Mouse (Mus musculus) urinary bladder, adult 2 months (tissue): Measurements from ENCODE around the gene Dhx32. TPM values are rescaled to one million over a fixed set of nuclear protein-coding genes. Genes with fewer than 3 reads are reported as not detected.

Experiments used
- DNase-seq: peaks from one replicate; pipeline ENCODE4 v3.0.0; 2022; ENCODE audit warnings: low spot score
- polyA plus RNA-seq: library from polyadenylated mRNA; depleted of rRNA; stranded (reverse); fragments of >200 nt; gene quantifications from 2 replicates; pipeline ENCODE4 v1.2.3, GENCODE M21; 2012; rRNA removed

The Dhx32 gene
- polyA plus RNA-seq = 35.3 and 37.3 TPM in 2 replicates

DNA sequence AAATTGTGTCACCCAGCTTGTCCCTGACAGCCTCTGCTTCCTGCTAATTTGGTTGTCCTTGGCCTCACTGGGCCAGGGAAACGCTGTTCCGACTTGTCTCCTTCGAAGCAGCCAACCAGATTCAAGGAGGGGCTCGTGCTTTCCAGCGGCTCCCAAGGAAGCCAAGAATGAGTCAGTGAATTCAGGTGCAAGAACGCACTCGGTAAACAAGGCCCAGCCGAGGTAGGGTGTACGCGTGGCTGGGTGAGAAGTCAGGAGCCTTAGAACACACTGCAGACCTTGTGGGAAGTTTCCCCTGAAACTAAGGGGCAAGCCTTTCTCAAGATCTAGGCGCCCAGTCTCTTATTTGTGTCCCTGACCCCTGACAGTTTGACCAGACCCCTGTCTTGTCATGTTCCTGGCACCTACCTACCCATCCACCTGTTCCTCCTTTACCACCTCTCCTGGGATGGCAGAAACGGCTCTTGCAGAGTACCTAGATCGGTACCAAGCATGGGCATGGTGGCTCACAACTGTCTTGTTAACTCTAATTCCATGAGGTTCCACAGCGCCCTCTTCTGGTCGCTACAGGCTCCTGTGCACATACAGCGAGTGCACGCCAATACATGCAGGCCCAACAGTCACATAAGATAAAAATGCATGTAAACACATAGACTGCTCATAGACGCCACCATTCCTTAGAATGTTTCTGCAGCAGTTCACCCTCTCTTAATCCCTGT lies at the start of gene Dhx32:
Gene Dhx32, minus strand, starts transcription at position 10 of the 719 bp plus-strand sequence.
- DNase-seq = peak; percentile 47

DNA sequence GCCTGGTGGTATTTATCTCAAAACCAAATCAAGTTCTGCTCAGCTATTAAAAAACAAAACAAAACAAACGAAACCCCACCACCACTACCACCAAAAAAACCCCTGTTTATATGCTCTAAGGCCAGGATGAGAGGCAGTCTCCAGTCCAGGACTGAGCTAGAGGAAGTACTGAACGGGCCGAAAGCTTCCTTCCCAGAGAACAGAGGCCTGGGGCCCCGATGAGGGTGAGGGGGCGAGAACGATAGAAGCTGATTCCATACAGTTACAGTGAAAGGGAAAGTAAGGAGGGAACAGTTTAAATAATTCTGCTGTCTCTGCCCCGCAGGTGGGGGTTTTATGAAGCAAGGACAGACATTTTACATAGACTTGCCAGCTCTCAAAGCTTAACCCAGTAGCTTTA lies 47.1 kb upstream of the Dhx32 start:
- DNase-seq = no peak

DNA sequence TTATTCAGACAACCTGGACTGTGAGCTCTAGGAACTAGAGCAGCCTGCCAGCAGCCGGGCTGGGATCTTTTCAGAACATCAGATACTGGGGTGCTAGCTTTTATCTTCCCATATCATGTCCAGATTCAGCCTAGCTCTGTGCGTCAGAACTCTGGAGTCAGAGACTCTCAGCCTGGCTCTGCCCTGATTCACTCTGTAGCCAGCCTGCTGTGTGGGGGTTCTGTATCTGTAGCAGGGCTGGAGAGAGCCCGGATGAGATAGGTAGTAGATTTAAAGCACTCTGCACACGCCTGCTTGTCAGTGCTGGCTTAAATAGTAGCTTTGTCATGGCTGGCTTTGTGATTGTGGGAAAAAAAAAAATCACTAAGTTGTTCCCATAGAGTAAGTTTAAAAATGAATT lies 46.0 kb upstream of the Dhx32 start:
- DNase-seq = no peak

DNA sequence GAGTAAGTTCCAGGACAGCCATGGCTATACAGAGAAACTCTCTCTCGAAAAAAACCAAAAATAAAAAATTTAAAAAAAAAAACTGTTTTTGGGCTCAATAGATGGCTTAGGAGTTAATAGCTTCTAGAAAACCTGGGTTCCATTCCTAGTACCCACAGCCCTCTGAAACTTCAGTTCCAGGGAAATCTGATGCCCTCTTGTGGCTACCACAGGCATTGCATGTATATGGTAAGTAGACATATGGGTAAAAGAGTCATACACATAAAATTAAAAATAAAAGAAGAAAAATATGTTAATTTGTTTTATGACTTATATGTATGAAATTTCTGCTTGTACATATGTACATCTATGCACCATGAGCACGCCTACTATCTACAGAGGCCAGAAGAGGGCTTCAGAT lies 42.1 kb upstream of the Dhx32 start:
- DNase-seq = no peak

DNA sequence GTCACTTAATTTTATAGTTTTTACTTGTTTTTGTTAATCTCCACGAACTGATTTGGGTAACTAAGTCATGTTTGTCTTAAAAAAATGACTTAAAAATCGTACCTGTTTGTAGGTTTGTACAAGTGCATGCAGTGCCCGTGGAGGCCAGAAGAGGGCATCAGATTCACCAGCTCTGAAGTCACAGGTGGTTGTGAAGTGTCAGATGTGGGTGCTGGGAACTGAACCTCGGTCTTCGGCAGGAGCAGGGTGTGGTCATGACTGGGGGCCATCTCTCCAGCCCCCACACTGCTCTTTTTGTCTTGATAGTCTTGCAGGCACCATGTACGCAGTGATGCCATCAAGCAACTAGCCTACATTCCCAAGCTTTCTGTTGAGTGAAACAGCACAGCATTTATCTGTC lies 41.2 kb upstream of the Dhx32 start:
- DNase-seq = no peak

DNA sequence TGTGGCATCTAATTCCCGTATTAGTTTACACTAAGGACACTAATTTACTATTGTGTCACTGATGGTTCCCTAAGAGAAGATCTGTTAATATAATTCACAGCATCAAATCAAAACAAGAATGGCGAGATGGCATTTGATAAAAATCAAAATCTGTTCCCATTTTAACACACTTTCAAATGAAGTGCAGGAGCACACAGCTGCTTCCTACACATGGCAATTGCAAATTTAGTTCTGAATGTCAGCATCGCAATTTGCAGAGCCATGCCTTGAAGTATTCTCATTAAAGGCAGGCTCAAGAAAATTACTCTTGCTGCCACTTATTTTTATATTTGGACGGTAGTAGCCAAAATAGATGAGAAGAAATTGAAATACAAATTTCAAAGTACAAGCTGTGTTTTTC lies 30.8 kb upstream of the Dhx32 start:
- DNase-seq = no peak

DNA sequence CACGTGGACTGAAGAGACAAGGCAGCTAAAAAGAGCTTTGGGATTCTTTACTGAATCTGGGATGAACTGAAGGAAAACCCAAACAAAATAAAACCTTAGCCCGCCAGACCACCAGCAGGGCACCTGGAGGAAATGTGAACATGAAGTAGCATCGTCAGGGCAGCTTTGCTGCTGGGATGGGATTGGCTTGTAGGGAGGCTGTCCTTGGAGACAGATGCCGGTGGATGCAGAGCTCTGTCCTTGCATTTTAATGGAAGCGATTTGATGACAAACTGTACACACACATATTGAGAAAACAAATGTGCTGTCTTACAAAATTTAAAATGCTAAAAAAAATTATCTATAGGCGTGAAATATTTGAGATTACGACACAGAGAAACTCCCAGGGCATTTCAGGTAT lies 30.4 kb upstream of the Dhx32 start:
- no peak for DNase-seq

DNA sequence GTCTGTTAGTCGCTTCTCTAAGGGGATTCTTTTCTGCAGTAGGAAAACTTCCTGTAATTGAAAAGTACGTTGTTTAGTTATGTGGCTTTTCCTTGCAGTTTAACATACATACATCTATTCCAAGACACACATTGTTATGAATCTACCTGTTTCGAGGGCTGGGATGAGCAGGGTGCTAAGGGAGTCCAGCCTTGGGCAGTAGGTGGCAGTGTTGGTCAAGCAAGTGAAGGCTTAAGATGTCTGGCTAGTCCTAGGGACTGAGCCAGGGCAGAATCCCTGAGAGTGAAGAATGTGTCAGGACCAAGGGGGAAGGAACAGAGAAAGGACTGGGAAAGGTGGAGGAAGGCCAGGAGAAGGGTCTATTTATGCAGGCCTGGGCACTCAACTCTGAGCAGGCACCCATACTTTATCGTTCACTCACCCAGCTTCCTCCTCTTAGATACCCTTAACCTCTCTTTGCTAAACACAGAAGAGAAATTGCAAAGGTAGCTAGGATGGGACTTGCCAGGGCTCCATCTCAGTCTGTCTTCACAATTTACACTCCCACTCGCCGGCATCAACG lies 23.2 kb upstream of the Dhx32 start:
- peak; percentile 28 for DNase-seq

DNA sequence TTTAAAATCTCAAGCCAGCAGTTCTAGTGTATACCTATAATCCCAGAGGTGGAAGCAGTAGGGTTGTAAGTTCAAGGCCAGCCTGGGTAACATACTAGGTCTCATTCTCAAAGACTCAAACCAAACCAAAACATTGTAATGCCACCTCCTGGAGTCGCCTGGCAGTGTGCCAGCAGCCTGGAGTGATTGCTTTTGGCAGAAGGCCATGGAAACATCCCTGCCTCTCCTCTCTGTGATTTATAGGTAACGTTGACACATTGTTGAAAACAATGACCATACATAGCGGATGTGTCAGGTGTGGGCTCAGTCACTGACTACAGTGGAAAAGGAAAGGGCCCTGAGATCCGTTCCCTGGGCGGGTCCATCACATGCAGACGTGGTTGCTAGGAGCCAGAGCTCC lies 19.3 kb upstream of the Dhx32 start:
- DNase-seq = no peak

DNA sequence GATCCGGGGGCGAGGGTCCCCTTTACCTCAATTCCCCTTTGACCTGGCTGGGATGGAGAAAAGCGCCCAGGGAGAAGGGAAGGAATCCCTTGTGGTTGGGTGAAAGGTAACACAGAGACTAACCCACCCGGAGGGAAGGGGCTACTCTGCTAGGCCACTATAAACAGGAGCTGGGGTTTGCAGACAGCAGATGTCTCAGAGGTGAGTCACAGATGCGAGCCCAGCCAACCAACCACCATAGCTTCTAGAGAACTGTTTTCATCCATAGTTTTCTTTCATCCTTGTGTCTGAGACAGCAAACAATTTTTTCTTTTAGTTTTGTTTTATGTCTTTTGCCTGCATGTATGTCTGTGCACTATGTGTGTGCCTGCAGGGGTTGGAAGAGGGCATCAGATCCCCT lies 17.4 kb upstream of the Dhx32 start:
- DNase-seq = no peak

DNA sequence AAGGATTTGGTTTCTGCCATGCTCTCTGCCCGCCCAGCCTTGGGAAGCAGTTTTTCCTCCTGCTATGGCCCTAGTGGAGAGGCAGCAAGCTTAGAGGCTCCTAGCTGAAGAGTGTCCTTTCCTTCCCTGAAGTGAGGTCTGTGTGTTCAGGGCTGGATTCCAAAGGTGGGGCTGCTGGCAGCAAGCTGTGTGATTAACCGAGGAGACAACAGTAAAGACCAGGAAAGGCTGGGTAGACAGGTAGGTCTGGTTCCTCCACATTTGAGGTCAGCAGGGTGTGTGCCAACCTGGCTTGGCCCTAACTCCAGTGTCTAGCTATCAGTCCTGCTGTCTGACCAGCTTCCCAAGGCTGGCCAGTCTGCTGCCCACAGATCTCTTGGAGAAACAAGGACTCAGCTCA lies 12.2 kb upstream of the Dhx32 start:
- DNase-seq = peak; percentile 32

DNA sequence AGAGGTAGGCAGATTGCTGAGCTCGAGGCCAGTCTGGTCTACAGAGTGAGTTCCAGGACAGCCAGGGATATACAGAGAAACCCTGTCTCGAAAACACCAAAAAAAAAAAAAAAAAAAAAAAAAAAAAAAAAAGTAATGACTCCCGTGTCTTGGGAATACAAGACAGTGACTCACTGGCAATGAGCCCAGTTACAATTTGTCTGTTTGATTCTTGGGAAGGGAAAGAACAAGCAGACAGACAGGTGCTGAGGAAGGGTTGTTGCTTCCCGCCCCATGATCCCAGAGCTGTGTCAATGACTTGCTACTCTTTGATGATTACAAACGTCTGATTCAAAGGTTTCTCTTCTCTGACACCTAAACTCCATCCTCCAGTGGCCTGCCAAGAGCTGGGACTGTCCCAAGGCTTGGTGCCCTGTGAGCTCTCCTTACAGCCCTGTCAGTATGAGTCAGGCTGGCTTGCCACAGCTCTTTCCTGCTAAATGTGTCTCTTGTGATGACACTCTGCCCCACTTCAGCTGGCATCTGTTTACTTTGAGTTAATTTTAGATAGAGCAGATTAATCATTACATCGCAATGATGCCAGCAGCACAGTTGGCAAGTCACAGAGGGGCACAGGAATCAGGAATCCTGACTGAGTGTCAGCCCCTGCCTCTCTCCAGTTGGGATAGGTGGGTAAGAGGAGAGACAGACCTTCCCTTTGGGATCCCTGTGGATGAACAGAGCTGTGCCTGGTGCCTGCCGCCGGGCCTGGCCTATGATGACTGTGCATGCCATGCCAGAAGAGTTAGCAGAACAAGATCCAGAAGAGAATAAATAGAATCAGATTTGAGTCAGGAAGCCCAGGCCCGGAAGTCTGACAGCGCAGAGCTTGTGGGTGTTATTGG lies 11.0 kb upstream of the Dhx32 start:
- DNase-seq = peak; percentile 29

DNA sequence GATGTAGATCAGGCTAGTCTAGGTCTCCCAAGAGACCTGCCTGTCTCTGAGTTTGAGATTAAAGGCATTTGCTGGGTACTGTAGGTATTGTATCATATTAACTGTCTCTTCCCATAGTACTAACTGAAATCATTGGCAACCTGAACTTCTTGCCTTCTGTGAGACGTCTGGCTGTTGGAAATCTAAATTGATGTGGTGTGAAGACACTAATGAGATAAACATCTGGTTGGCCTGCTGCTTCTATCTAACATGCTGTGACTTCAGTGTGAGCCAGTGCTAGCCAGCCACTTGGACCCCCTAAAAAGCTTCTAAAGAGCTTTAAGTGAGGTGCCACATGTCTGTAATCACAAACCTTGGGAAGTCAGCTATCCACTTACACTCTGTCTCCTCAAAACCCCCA lies 10.2 kb upstream of the Dhx32 start:
- no peak for DNase-seq

DNA sequence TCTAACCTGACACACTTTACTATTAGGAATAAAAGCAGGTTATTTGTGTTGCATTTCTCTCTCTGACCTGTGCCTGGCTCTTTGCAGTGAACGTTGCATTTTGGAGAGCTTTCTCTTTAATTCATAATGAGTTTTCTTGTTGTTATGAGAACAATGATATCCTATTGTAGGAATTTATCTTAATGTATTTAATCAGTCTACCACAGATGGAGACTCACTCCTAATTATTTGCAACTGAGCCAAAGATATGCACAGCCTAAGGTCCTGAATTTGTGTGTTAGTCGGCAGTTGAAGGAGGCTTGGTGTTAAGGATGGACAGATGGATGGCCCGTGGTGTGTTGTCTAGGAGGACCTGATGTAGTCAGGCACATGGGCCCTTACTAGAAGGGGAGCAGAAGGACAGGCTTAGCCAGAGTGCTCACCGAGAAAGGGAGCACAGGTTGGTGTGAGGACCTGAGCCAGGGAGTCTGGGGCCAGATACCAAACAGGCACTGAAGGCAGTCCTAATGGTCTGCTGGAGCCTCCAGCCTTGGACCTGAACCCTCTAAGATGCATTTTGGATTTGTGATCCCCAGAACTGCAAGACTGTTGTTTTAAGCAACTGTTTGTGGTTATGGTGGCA lies 8.2 kb upstream of the Dhx32 start:
- DNase-seq = no peak

DNA sequence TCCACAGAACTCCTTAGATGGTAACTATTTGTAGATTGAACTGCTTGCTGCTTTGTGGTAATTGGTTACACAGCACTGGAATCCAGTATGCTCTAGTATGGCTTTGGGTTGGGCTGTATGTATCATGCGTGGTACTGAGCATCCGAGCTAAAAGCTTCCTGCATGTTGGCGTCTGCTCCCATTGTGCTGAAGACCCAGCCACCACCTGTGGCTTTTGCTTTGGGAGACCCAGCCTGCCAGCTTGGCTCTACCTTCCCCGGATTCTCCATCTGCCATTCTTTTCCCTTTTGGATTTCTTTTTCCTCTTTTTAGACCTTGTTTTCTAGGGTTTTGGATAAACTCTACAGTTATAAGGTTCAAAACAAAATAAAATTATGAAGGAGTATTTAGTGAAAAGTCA lies 7.6 kb upstream of the Dhx32 start:
- no peak for DNase-seq

DNA sequence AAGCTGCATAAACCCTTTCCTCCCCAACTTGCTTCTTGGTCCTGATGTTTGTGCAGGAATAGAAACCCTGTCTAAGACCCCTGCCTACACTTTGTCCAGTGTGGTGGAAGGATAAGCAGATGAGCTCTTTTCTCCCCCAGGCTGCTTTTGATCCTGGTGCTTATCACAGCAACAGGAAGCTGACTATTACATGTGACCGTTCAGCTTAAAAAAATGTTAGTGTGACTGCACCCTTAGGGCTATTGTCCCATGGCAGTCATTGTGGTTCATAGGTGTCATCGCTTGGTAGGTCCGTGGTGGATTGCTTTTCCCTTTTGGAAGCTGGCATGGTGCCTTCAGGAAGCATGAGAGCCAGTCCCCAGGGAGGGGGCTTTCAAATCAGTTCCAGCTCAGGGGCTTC lies 5.6 kb upstream of the Dhx32 start:
- no peak for DNase-seq

DNA sequence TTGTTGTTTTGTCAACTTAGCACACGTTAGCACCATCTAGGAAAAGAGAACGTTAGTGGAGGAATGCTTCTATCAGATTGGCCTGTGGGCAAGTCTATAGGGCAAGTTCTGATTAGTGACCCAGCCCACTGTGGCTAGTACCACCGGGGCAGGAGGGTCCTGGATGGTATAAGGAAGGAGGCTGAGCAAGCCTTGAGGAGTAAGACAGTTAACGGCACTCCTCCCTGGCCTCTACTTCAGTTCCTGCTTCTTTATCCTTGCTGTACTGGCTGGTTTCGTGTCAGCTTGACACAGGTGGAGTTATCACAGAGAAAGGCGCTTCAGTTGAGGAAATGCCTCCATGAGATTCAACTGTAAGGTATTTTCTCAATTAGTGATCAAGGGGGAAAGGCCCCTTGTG lies 5.0 kb upstream of the Dhx32 start:
- no peak for DNase-seq

DNA sequence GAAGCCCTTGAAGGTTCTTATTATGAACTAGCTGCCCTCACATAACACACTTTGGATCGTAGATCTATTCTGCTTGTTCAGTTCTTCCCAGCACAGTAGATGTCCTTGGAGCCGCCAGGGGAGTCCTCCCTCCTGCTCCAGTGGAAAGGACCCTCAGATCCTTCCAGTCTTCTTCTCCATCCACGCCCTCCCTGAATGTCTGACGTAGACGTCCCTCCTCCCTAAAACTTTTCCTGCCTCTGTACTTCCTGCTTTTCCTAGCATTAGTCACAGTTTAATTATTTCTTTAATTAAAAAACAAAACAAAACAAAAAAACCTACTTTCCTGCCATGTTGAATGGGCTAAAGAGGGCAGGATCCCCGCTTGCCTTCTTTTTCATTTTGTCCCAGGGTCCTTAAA lies 535 bp downstream of the Dhx32 start:
- DNase-seq = no peak

DNA sequence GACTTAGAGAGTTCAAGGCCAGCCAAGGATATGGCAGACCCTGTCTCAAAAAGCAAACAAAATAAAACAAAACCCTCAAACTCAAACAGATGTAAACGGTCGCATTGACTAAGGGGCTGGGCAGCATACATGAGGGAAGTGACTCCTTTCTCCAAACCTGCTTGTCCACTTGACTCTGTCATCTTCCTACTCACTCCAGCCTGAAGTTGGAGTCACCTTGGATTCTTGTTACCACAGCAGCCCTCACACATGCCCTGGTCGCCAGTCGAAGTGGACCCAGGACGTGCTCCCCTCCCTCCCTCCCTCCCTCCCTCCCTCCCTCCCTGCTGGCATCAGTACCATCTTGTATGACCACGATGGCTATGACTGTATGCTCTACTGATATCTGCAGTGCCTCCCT lies 943 bp downstream of the Dhx32 start:
- DNase-seq = no peak

DNA sequence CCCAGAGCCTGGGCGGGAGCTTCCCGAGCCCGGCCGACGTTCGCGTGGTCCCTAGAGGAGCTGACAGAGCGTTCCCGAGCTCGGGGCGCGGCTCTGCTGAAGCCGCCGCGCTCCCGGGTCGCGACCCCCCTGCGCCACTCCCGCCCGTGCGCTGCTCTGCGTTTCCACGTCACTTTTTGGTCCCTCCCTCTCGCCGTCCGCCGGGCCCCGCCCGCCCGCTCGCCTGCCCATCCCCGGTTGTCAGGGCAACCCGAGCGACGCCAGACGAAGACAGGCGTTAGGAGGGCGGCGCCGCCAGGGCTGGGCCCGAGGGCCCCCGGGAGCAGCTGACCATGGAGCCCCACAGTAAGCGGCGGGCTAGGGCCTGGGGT lies 5.9 kb downstream of the Dhx32 start, which contains the start of gene Fank1:
Gene Fank1, plus strand, starts transcription at position 236 of the 371 bp plus-strand sequence.
- DNase-seq = peak; percentile 81

DNA sequence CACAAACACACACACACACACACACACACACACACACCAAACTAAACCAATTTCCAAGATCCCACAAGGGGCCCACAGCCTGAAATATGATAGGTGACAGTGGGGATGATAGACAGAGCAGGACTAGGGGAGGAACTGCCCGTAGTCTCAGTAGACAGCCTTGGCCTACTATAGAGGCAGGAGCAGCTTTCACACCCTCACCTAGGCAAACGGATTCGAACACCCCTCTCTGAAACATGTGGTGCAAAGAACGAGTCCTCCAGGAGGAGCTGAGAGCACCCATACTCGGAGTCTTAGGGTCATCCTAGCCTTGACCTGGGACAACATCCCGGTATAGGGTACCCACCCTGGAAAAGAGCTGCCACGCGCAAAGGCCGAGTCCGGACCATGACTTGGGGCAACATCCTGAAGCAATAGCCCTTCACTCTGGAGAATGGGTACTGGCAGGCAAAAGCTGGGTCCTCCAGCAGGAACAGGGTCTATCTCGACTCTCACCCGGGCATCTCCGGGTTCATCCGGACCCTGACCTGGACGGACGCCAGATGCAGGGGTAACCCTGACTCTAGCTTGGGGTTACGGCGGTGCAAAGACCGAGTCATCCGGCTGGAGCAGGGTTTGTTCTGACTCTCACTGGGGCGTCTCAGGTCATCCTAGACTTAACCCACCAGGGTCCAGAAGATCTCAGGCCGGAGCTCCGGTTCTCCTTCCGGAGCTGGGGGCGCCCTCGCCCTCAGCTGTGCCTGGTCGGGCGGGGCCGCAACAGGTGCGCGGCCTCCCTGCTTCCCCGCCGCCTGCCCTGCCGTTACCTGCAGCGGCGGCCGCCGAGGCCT lies 6.5 kb downstream of the Dhx32 start:
- no peak for DNase-seq

DNA sequence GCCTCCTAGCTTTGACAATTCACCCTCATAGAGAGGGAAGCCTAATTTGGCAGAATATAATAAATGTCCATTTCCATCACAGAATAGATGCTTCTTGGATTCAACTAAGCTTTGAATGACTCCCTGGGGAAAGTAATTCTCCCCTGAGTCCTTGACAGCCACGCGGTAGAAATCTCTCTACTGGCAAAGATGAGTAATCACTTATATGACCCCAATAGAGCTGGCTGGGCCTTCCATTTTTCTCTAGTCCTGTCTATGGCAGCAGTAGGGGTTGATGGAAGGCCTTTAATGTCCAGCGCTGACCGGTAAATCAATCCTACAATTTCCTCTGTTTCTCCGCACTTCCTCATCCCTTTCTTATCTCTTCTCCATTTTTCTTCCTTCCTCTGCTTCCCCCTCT lies 7.3 kb downstream of the Dhx32 start:
- no peak for DNase-seq
